Mouse (Mus musculus): ENCODE measurements at regions not wholly inside any gene's neighbourhood (a gene's known extent, or its start where the extent isn't known, plus 50 kb on each side); places are given as distances from the start of the nearest gene placed in this dataset.

DNA sequence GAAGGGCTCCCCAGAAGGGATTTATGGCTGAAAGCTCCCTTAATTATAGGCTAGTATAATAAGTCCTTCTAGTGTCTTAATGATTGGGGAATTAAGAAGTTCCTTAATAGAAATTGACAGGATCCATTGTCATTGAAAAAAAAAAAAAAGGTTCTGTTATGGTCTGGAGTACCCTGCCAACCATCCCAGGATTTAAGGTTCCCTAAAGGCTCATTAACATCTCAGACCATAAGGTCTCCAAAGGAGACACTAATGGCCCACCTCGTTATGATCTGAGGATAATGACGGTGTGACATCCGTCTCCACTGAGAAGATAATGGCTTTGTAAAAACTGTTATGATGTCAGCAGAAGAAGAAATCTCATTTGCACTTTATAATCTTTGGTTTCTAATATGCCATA is 692.6 kb upstream of the Adgra3 start:
- TF ChIP-seq CHD2 (IDR thresholded peaks at IDR 0.05; ENCODE audit: low read depth, low read length) (no peak), ZC3H11A (IDR thresholded peaks at IDR 0.05; ENCODE audit: borderline replicate concordance, low read depth, low read length) (no peak)
